Mouse (Mus musculus): ENCODE measurements at regions not wholly inside any gene's neighbourhood (a gene's known extent, or its start where the extent isn't known, plus 50 kb on each side); places are given as distances from the start of the nearest gene placed in this dataset.

DNA sequence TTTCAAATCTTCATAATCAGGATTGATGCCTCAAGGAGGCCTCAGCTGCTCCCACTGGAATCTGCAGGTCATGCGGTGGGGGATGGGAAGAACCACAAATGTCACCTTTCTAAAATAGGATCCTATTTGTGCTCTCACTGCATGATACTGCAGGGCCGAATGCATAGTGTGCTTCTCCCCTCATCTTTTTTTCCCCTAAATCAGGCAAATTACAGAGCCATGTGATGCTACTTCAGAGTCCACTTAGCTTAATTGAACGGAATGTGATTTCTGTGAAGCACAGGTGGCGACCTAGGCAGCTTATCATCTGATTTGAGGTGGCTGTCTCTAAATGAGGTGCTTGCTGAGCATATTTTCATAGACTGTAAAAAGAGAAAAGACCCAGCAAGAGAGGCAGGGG lies 2841.0 kb upstream of the Gm6569 start:
- TF ChIP-seq CTCF (conservative IDR thresholded peaks at IDR 0.05; ENCODE audit: low read length) = no peak
- no peak for TF ChIP-seq POU5F1 (IDR thresholded peaks at IDR 0.05; ENCODE audit: borderline replicate concordance, low read length)
- TF ChIP-seq NANOG (IDR thresholded peaks at IDR 0.05; ENCODE audit: borderline replicate concordance, low read length) = no peak

Measured in E14TG2a.4 (cell line).